Mouse (Mus musculus): ENCODE results near the gene Mamdc4. TPM values are rescaled to one million over a fixed set of nuclear protein-coding genes. Genes with fewer than 3 reads are reported as not detected.

The Mamdc4 gene
- 2.1 and 2.5 TPM in 2 replicates for polyA plus RNA-seq (2012; rRNA removed)

DNA sequence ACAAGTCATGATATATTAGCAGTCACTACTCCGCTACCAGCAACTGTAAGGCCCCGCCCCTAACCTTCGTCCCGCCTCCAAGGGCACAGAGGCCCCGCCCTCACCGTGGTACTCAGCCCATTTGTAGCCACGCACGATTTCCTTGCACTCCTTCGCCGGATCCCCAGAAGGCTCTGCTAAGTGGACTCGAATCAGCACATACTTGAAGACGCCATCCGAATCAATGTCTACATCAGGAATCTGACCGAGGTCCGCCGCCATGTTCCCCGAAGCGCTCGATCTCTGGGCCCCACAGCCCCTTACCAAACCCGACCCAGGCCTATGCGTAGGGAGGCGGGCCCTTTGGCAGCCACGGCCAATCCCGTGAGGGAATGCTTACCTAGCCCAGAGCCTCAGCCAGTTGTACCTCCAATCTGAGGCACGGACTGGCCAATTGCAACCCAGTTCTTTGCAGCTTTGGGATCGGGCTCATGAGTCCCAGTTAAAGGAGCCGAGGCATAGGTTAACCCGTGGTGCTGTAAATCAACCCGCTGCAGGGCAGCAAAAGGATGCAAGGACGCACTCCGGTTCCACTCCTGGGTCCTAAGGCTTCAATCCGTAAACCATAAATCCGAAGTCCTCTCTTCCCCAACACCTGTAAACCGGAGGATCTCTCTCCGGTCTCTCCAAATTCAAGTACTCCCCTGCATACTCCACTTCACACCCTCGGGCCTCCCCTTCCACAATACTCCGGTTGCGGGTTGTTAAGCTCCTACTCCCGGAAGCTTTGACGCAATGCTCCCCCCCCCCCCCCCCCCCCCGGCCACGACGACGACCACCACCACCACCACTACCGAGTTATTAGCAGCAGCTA is at the start of gene Mamdc4, which contains the start of gene Phpt1:
TSS of gene Mamdc4 (minus strand) at position 267 of the 853 bp plus-strand sequence.
TSS of gene Phpt1 (minus strand) at position 646 of the 853 bp plus-strand sequence.
- DNase-seq (ENCODE audit: extremely low spot score in 1 of 2, low spot score in 1 of 2): peak; percentile 96 to 97

DNA sequence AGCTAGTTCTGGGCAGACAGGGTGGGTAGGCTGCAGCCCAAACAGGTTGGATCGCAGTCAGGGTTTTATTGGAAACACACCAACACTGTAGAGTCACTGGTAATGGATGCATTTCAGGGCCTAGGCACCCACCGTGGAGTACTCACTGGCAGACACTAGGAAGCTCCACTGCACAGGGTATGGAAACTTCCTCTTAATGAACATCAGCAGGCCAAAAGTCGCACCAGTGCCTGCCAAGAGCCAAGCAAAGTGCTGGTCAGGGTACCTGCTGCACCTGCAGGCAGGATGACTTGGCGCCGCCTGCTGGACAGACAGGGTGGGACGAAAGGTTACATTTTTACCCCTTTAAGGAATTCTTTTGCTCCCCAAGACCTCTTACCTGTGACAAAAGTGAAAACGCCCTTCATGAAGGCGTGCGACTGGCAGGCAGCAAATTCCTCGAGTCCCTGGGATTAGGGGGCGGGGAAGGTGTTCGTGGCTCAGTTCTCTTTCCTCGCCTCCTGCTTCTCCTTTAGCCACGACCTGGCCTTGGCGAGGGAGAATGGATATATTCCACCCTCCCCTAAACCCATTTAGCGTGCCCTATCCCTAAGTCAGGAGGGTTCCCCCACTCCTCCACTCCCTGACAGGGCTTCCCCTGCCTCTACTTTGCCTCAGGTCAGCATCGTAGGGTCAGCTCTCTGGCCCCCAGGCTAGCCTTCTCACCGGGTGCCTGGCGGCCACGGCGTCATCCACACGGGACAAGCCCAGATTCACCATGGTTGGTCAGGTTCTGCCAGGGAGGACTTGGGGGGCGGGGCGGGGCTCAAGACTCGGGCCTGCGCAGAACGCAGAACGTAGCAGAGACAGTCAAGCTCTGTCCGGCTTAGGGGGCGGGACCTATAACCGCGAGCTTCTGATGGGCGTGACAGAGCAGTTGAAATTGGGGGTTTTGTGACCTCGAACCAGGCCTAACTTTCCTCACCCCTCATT is 46.9 kb upstream of the Mamdc4 start, which contains the start of gene Tmem141:
TSS of gene Tmem141 (minus strand) at position 777 of the 972 bp plus-strand sequence.
- DNase-seq (ENCODE audit: extremely low spot score in 1 of 2, low spot score in 1 of 2): peak; percentile 77 to 92

- DNase-seq (ENCODE audit: extremely low spot score in 1 of 2, low spot score in 1 of 2): no peak
These were observed 46.2 kb upstream of the Mamdc4 start for GRCm38 (mm10) chr2:25620852-25621228.

- no peak for DNase-seq (ENCODE audit: extremely low spot score in 1 of 2, low spot score in 1 of 2)
These were observed 45.7 kb upstream of the Mamdc4 start for GRCm38 (mm10) chr2:25620386-25620785.

DNA sequence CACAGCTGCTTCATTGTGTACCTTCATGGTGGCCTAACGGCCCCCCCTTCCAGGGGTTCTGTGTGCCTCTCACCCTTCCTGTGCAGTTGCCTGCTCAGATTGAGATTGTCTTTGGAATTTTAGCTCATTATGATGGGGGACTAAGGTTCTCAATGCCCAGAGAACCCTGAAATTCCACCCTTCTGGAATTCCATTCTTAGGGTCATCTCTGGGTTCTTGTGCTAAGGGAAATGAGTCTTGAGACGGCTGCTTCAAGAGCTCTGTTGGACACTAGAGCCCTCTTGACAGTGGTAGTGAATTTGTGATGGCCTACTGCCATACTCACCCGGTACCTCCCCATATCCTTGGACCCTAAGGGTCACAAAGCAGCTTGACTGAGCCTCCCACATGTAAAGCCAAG is 42.9 kb upstream of the Mamdc4 start, which contains the start of gene Ccdc183:
TSS of gene Ccdc183 (minus strand) at position 101 of the 400 bp plus-strand sequence.
- DNase-seq (ENCODE audit: extremely low spot score in 1 of 2, low spot score in 1 of 2): no peak

- DNase-seq (ENCODE audit: extremely low spot score in 1 of 2, low spot score in 1 of 2): no peak
These were observed 41.8 kb upstream of the Mamdc4 start for GRCm38 (mm10) chr2:25616398-25616797.

DNA sequence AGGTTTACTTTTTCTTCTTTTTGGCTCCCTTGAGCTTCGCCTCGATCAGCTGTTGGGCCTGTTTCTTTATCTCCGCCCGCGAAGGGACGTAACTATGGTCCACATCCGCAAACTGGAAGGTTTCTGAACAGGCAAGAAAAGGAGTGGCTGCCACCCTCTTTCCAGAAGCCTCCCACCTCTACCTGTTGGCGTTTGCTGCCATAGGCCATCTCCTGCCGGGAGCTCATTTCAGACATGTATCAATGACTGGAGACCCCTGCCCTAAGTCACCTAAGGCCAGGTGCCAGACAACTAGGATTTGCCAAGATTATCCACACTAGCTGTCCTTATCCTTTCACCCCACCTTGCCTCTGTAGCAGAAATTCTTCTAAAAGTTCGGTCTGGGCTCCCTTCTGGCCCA is 34.0 kb upstream of the Mamdc4 start:
- DNase-seq (ENCODE audit: extremely low spot score in 1 of 2, low spot score in 1 of 2): no peak

DNA sequence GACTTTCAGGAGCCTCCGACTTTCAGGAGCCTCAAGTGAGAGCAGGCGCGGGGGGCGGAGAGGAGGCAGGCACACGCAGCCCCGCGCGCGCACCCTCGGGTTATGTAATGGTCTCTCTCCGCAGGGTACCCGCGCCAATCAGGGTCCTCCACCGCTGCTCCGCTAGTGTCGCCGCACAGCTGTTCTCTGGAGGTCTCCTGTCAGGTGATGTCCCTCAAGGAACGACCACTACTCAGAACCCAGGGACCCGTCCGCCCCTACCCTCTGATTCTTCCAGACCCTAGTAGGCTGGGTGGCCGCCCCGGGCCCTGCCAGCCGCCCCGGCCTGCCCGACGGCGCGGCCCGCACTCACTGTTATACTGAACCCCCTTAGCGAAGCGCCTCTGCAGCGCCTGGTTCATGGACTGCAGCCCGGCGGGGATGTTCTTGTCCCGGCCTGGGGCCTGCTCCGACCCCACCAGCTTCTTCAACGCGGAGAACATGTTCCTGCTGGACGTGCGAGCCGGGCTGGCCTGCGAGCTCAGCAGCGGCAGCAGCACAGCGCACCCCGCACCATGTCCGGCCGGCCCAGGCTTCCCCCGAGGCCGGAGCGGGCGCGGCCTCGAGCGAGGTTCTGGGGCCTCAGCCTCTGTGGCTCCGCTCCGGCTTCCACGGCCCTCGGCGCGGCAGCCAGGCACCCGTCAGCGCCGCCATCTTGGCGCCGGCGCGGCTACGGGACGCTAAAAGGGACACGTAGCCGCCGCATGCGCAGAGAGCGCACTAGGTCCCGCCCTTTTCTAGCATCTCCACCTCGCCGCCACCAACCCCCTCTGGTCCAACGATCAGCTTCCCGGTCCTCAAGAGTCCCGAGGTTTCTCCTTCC is 33.3 kb upstream of the Mamdc4 start, which contains the start of gene Rabl6:
TSS of gene Rabl6 (minus strand) at position 761 of the 862 bp plus-strand sequence.
- DNase-seq (ENCODE audit: extremely low spot score in 1 of 2, low spot score in 1 of 2): peak; percentile 76 to 93

DNA sequence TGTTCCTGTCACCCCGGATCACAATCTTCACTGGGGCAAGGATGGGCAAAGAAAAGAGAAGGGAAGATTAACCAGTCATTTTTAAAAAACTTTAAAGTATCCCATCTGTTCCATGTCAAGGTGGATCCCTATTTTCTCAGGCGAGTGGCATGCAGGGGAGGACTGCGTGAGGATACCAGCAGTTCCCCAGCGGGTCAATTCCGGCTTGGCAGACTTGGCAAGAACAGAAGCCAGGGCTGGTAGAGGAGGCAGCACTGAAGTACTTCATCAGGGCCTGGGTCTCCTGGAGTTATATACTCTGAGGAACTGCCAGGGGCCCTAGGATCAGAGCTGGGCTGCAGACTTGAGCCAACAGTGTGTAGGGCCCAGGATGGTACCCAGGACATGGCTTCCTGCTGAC is 27.9 kb upstream of the Mamdc4 start:
- no peak for DNase-seq (ENCODE audit: extremely low spot score in 1 of 2, low spot score in 1 of 2)

DNA sequence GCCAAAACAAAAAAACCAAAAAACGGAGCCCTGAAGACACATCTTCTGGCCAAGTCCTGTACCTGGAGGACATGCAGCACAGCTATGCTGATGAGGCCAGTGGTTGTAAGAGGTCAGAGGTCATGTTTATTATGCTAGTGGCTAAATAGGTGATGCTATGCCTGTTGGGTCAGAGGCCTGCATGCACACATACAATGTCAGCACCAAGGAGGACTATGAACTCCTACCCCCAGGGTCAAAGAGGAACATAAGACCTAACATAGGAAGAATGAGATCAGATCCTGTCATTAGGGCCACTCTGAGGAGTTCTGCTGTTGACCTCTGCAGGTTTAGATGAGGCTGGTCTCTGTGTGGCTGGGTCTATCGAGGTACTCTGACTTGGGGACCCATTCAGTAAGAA is 25.4 kb upstream of the Mamdc4 start:
- DNase-seq (ENCODE audit: extremely low spot score in 1 of 2, low spot score in 1 of 2): no peak

GRCm38 (mm10) chr2:25598749-25599148 is 24.1 kb upstream of the Mamdc4 start:
- DNase-seq (ENCODE audit: extremely low spot score in 1 of 2, low spot score in 1 of 2): no peak

- no peak for DNase-seq (ENCODE audit: extremely low spot score in 1 of 2, low spot score in 1 of 2)
These were observed 22.3 kb upstream of the Mamdc4 start for GRCm38 (mm10) chr2:25596765-25597510.

- DNase-seq (ENCODE audit: extremely low spot score in 1 of 2, low spot score in 1 of 2): peak in 1 of 2 experiments; percentile 76
These were observed 17.2 kb upstream of the Mamdc4 start for GRCm38 (mm10) chr2:25591863-25592262.

GRCm38 (mm10) chr2:25588227-25588907 is 13.7 kb upstream of the Mamdc4 start:
- no peak for DNase-seq (ENCODE audit: extremely low spot score in 1 of 2, low spot score in 1 of 2)

GRCm38 (mm10) chr2:25587290-25587689 is 12.6 kb upstream of the Mamdc4 start:
- DNase-seq (ENCODE audit: extremely low spot score in 1 of 2, low spot score in 1 of 2): no peak

DNA sequence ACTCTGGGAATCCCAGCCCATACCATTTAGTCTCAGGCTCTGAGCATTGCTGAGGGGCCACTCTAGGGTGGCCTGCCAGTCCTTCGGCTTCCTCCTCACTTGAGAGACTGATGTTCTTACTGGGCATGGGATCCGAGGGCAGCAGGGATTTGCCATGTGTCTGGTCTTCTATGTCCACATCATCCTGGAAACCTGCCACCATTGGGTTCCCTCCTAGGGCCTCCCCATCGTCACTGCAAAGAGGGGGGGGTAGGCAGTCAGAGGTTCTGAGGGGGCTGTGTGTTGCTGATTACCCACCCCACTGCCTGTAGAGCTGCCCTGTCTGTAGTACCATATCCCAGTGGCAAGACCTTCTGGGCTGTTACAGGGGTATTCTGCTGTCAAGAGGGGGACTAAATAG is 11.0 kb upstream of the Mamdc4 start:
- no peak for DNase-seq (ENCODE audit: extremely low spot score in 1 of 2, low spot score in 1 of 2)

GRCm38 (mm10) chr2:25584856-25585255 is 10.2 kb upstream of the Mamdc4 start:
- peak in 1 of 2 experiments; percentile 26 for DNase-seq (ENCODE audit: extremely low spot score in 1 of 2, low spot score in 1 of 2)

- no peak for DNase-seq (ENCODE audit: extremely low spot score in 1 of 2, low spot score in 1 of 2)
These were observed 9.5 kb upstream of the Mamdc4 start for GRCm38 (mm10) chr2:25584152-25584551.

- DNase-seq (ENCODE audit: extremely low spot score in 1 of 2, low spot score in 1 of 2): no peak
These were observed 8.9 kb upstream of the Mamdc4 start for GRCm38 (mm10) chr2:25583571-25583970.

Measured in frontal cortex, adult 2 months (tissue).